Mouse (Mus musculus) spleen, adult 2 months (tissue): ENCODE data around the gene Slc22a7.

Experiments
- CTCF ChIP-seq: fragments of 200-500 bp; IDR thresholded peaks from 2 replicates; pipeline ENCODE4 v1.5.1; 2011; ENCODE audit warnings: mild to moderate bottlenecking, inconsistent platforms; ENCODE audit not compliant: insufficient read depth, insufficient read length, insufficient replicate concordance; ENCODE audit errors: extremely low read depth
- POLR2A ChIP-seq: fragments of 200-500 bp; IDR thresholded peaks from 2 replicates; pipeline ENCODE4 v1.6.1; 2011; ENCODE audit warnings: low read depth, low read length, inconsistent platforms

DNA sequence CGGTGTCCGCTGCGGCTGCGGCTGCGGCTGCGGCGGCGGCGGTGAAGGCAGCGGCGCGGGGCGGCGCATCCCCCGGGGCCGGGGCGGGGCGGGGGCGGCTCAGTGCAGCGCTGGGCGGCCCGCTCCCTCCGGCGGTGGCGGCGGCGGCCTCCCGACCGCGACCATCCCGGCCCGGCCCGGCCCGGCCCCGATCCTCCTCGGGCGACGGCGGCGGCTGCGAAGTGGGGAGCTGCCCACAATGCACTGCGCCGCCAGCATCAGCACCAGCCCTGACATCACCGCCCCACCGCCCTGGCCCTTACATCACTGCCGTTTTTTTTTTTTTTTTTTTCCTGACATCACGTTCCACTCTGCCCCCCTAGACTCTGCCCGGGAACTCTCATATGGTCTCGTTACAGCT is 49.2 kb upstream of the Slc22a7 start, which contains the start of gene Ttbk1:
- TF ChIP-seq POLR2A (no peak), CTCF (no peak)
